Mouse (Mus musculus): Measurements from ENCODE around the gene Uxt.

GRCm38 (mm10) chrX:20950191-20950880 is 11.5 kb downstream of the Uxt start, which contains the start of gene Elk1:
- TF ChIP-seq CTCF (IDR thresholded peaks at IDR 0.05; ENCODE audit: low read depth) (0 out of 2 replicates have a peak, but pooled peaks have one; percentile 0), EP300 (optimal IDR thresholded peaks at IDR 0.05) (no peak)
